Mouse (Mus musculus): ENCODE measurements around the gene Hcar2. TPM values are rescaled to one million over a fixed set of nuclear protein-coding genes. Genes with fewer than 3 reads are reported as not detected.

The Hcar2 gene
- polyA plus RNA-seq, 1 experiment from 2014 or later: not detected

GRCm38 (mm10) chr5:123851398-123851797 lies 13.9 kb downstream of the Hcar2 start:
- 72% methylated on average over 2 of the region's 2 CpGs for WGBS
- Histone ChIP-seq H3K4me1 (no peaks in the 10 kb centered on the region), H3K36me3 (no peaks in the 10 kb centered on the region), H3K27me3 (ENCODE audit: low read depth, poor library complexity, severe bottlenecking) (no peaks in the 10 kb centered on the region), H3K4me3 (no peak overlapping the region), H3K9me3 (replicated peaks) (peaks cover 5% of the 10 kb centered on the region; the same call in 1 of the 2 replicates), H3K27ac (replicated peaks) (no peak overlapping the region)
- no peak for DNase-seq (ENCODE audit: low spot score)

DNA sequence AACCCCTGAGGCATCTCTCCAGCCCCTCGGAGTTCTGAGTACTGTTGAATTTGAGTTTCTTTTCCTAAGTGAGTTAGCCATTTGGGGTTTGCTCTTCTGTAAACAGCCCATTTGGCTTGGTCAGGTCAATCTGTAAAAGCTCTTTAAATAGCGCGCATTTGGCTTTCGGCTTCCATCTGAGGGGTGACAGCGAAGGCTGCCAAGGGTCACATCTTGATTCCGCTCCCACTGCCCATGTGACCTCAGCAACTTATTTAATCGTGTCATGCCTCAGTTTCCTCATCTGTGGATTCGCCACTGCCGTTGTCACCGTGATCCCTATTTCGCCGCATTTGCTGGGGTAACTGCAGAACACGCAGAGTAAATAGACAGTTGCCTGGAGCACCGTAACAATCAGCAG lies 21.0 kb downstream of the Hcar2 start:
- 94% methylated on average over 14 of the region's 14 CpGs for WGBS
- no peaks in the 10 kb centered on the region for H3K9me3 ChIP-seq (replicated peaks)
- peaks cover 13% of the 10 kb centered on the region; the same call in 1 of the 2 replicates for H3K4me1 ChIP-seq
- no peak overlapping the region for H3K27ac ChIP-seq (replicated peaks)
- DNase-seq (ENCODE audit: low spot score): no peak
- no peaks in the 10 kb centered on the region for H3K27me3 ChIP-seq (ENCODE audit: low read depth, poor library complexity, severe bottlenecking)
- H3K36me3 ChIP-seq: no peaks in the 10 kb centered on the region
- no peak overlapping the region for H3K4me3 ChIP-seq

DNA sequence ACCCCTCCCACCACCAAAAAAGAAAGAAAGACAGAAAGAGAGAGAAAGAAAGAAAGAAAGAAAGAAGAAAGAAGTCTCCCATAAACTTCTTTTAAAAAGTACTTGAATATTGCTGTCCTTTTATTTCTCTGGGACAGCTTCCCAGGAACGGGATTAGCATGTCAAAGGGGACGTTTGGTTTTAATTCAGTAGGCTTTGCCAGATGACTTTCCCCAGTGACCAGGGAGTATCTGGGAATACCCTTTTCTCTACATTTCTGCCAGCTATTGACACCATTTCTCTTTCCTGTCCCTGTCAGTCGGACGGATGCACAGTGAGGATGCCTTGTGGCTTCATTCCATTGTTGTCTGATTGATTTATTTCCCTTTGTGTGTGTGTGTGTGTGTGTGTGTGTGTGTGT lies 21.5 kb downstream of the Hcar2 start:
- Histone ChIP-seq H3K4me3 (no peak overlapping the region), H3K4me1 (peaks cover 13% of the 10 kb centered on the region; the same call in 1 of the 2 replicates), H3K27me3 (ENCODE audit: low read depth, poor library complexity, severe bottlenecking) (no peaks in the 10 kb centered on the region), H3K27ac (replicated peaks) (no peak overlapping the region), H3K36me3 (no peaks in the 10 kb centered on the region), H3K9me3 (replicated peaks) (no peaks in the 10 kb centered on the region)
- WGBS: 58% methylated on average over 4 of the region's 4 CpGs
- DNase-seq (ENCODE audit: low spot score): no peak

DNA sequence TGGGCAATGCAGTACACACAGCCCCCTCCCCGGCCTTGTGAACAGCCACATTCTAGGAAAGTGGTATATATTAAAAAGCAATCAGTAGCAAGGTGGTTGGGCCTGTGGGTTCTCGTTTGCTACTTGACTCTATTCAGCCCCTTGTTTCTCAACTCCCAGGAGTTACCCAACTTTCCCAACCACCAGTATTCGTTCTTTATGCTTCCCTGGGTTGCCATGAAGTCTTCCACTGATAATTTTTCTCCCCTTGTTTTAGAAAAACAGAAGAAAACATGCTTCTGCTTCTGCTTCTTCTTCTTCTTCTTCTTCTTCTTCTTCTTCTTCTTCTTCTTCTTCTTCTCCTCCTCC lies 22.4 kb downstream of the Hcar2 start:
- DNase-seq (ENCODE audit: low spot score): no peak
- Histone ChIP-seq H3K27ac (replicated peaks) (no peak overlapping the region), H3K4me1 (peaks cover 16% of the 10 kb centered on the region; the same call in 1 of the 2 replicates), H3K36me3 (no peaks in the 10 kb centered on the region), H3K9me3 (replicated peaks) (no peaks in the 10 kb centered on the region), H3K27me3 (ENCODE audit: low read depth, poor library complexity, severe bottlenecking) (no peaks in the 10 kb centered on the region), H3K4me3 (no peak overlapping the region)
- 78% methylated on average over 3 of the region's 3 CpGs for WGBS

- Histone ChIP-seq H3K27ac (replicated peaks) (peak overlapping the region; percentile 2; the same call in 1 of the 2 replicates), H3K9me3 (replicated peaks) (no peaks in the 10 kb centered on the region), H3K27me3 (ENCODE audit: low read depth, poor library complexity, severe bottlenecking) (no peaks in the 10 kb centered on the region), H3K36me3 (no peaks in the 10 kb centered on the region), H3K4me1 (peaks cover 22% of the 10 kb centered on the region), H3K4me3 (no peak overlapping the region)
- 75% methylated on average over 11 of the region's 11 CpGs for WGBS
- DNase-seq (ENCODE audit: low spot score): no peak
Measured at GRCm38 (mm10) chr5:123842221-123842934, 22.9 kb downstream of the Hcar2 start.

DNA sequence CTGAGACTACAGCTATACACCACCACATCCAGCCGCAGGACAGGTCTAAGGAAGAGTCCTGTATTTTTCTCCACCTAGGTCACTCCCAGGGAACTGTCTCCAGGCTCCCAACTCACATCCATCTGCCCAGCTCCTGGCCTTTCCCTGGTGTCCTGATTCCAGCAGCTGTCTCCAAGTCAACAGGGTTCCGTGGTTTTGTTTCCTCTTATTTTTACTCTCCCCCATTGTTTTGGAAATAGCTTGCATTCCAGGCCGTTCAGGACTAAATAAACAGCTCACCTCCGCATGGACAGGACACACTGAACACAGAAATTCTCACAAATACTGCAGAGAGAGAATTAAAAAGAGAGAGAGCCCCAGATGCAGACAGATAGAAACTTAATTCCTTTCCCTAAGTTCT lies 27.9 kb downstream of the Hcar2 start:
- Histone ChIP-seq H3K27ac (replicated peaks) (0 out of 2 replicates have a peak overlapping the region, but pooled peaks have one; percentile 43), H3K4me3 (no peak overlapping the region), H3K27me3 (ENCODE audit: low read depth, poor library complexity, severe bottlenecking) (no peaks in the 10 kb centered on the region), H3K9me3 (replicated peaks) (no peaks in the 10 kb centered on the region), H3K36me3 (no peaks in the 10 kb centered on the region), H3K4me1 (peaks cover 18% of the 10 kb centered on the region)
- DNase-seq (ENCODE audit: low spot score): no peak
- 50% methylated on average over 4 of the region's 4 CpGs for WGBS

- Histone ChIP-seq H3K4me3 (no peak overlapping the region), H3K36me3 (no peaks in the 10 kb centered on the region), H3K27me3 (ENCODE audit: low read depth, poor library complexity, severe bottlenecking) (no peaks in the 10 kb centered on the region), H3K9me3 (replicated peaks) (no peaks in the 10 kb centered on the region), H3K27ac (replicated peaks) (no peak overlapping the region), H3K4me1 (peaks cover 13% of the 10 kb centered on the region)
- 83% methylated on average over 3 of the region's 3 CpGs for WGBS
- no peak for DNase-seq (ENCODE audit: low spot score)
Measured at GRCm38 (mm10) chr5:123834836-123835235, 30.5 kb downstream of the Hcar2 start.

DNA sequence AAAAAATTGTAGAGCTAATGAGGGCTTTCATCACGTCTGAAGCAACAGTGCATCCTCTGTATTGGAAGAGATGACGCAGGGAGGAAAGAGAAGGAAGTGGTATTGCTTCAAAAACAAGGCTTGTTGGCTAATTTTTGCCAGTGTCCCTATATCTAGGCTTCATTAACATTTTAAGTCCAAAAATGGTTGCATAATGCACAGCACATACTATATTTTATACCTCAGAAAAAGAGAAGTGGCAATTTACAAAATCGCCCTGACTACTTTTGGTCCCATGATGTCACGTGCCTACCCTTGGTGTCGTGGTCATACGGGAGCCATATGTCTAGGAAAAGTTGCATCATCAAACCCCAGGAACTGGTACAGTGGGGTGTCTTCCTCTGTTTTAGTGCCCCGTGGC lies 33.0 kb downstream of the Hcar2 start:
- WGBS: 89% methylated on average over 7 of the region's 7 CpGs
- H3K4me3 ChIP-seq: no peak overlapping the region

GRCm38 (mm10) chr5:123827659-123828091 lies 37.6 kb downstream of the Hcar2 start:
- Histone ChIP-seq H3K27ac (replicated peaks) (no peak overlapping the region), H3K9me3 (replicated peaks) (no peaks in the 10 kb centered on the region), H3K4me1 (no peaks in the 10 kb centered on the region), H3K27me3 (ENCODE audit: low read depth, poor library complexity, severe bottlenecking) (no peaks in the 10 kb centered on the region), H3K36me3 (peaks cover 6% of the 10 kb centered on the region), H3K4me3 (no peak overlapping the region)
- 88% methylated on average over 6 of the region's 6 CpGs for WGBS
- DNase-seq (ENCODE audit: low spot score): no peak

More for the DNA sequence above, 33.0 kb downstream of the Hcar2 start:
- Histone ChIP-seq H3K36me3 (no peaks in the 10 kb centered on the region), H3K27ac (replicated peaks) (no peak overlapping the region), H3K27me3 (ENCODE audit: low read depth, poor library complexity, severe bottlenecking) (no peaks in the 10 kb centered on the region), H3K4me1 (peaks cover 3% of the 10 kb centered on the region; the same call in 1 of the 2 replicates), H3K9me3 (replicated peaks) (no peaks in the 10 kb centered on the region)
- no peak for DNase-seq (ENCODE audit: low spot score)

GRCm38 (mm10) chr5:123822706-123823105 lies 42.6 kb downstream of the Hcar2 start:
- WGBS: 87% methylated on average over 7 of the region's 7 CpGs
- H3K36me3 ChIP-seq: peaks cover 56% of the 10 kb centered on the region
- no peaks in the 10 kb centered on the region for H3K4me1 ChIP-seq
- H3K27me3 ChIP-seq (ENCODE audit: low read depth, poor library complexity, severe bottlenecking): no peaks in the 10 kb centered on the region
- no peak overlapping the region for H3K27ac ChIP-seq (replicated peaks)
- no peaks in the 10 kb centered on the region for H3K9me3 ChIP-seq (replicated peaks)
- DNase-seq (ENCODE audit: low spot score): no peak
- H3K4me3 ChIP-seq: no peak overlapping the region

DNA sequence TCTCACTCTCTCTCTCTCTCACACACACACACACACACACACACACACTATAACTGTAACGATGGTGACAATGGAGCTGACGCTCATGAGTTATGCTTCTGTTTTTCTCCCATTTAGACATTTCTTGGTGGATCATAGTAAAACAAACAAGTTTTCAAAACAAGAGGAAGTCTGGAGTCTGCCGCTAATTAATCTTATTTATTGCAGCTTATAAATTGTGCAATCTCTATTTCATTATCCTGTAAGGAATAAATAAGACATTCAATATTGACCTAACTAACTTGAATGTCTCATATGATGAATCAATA lies 44.1 kb downstream of the Hcar2 start:
- Histone ChIP-seq H3K4me3 (no peak overlapping the region), H3K9me3 (replicated peaks) (no peaks in the 10 kb centered on the region), H3K4me1 (no peaks in the 10 kb centered on the region), H3K36me3 (peaks cover 71% of the 10 kb centered on the region), H3K27me3 (ENCODE audit: low read depth, poor library complexity, severe bottlenecking) (no peaks in the 10 kb centered on the region), H3K27ac (replicated peaks) (no peak overlapping the region)
- DNase-seq (ENCODE audit: low spot score): no peak
- WGBS: 97% methylated on average over 3 of the region's 3 CpGs

DNA sequence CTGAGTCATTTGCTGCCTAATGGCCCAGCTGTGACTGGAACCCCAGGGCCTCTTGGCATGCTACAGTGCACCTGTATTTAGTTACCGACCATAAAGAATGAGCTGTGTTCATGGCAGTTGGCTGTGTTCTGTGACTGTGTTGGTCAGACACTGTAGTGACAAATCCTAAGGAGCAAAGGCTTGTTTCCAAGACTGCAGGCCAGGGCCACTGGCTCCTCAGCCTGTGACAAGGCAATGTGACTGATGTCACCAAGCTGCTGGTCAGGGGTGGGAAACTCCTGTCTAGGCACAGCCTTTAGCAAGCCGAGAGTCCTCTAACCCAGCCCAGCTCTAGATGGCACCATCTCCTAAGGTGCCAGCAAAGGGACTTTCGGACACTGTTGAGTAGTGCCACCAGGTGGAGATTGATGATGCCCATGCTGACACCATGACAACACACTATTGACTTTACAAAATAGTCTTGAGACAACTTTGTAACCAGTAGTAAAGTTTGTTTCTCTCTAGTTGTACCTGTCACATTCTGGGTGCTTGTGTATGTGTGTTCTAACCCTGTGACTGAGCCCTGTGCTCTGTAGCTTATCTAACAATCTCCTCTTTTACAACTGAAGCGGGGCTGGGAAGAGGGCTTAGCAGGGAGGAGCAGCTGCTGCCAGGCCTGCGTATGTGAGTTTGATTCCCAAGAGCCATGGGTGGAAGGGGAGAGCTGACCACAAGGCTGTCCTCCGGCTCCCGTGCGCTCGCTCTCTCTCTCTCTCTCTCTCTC lies 44.6 kb downstream of the Hcar2 start:
- H3K4me3 ChIP-seq: no peak overlapping the region
- H3K4me1 ChIP-seq: no peaks in the 10 kb centered on the region
- 91% methylated on average over 9 of the region's 9 CpGs for WGBS
- DNase-seq (ENCODE audit: low spot score): no peak
- peaks cover 76% of the 10 kb centered on the region for H3K36me3 ChIP-seq
- H3K9me3 ChIP-seq (replicated peaks): no peaks in the 10 kb centered on the region
- no peak overlapping the region for H3K27ac ChIP-seq (replicated peaks)
- H3K27me3 ChIP-seq (ENCODE audit: low read depth, poor library complexity, severe bottlenecking): no peaks in the 10 kb centered on the region

- no peak overlapping the region for H3K4me3 ChIP-seq
- H3K27ac ChIP-seq (replicated peaks): no peak overlapping the region
- peaks cover 92% of the 10 kb centered on the region for H3K36me3 ChIP-seq
- H3K9me3 ChIP-seq (replicated peaks): no peaks in the 10 kb centered on the region
- no peaks in the 10 kb centered on the region for H3K27me3 ChIP-seq (ENCODE audit: low read depth, poor library complexity, severe bottlenecking)
- DNase-seq (ENCODE audit: low spot score): no peak
- 94% methylated on average over 19 of the region's 19 CpGs for WGBS
- H3K4me1 ChIP-seq: no peaks in the 10 kb centered on the region
Measured at GRCm38 (mm10) chr5:123818941-123819577, 46.2 kb downstream of the Hcar2 start.
